Mouse (Mus musculus) hindbrain, embryonic 14.5 days (tissue): Measurements from ENCODE around the gene Enox1. TPM values are rescaled to one million over a fixed set of nuclear protein-coding genes. Genes with fewer than 3 reads are reported as not detected.

Source experiments
- ATAC-seq: fragments of 200-750 bp; cut with Nextera tagmentation; 2 replicates; pipeline ENCODE4 v1.8.0; 2017; ENCODE audit warnings: moderate number of reproducible peaks, mild to moderate bottlenecking, moderate TSS enrichment, moderate library complexity; ENCODE audit not compliant: low FRiP score
- DNase-seq: peaks from one replicate; pipeline ENCODE4 v3.0.0-alpha.2; 2015; ENCODE audit warnings: low spot score
- H3K27ac ChIP-seq: fragments of 300-500 bp; sonication (generic); 2 replicates; pipeline ENCODE4 v1.5.1; 2014; ENCODE audit warnings: mild to moderate bottlenecking, moderate library complexity
- H3K27me3 ChIP-seq: fragments of 300-500 bp; sonication (generic); 2 replicates; pipeline ENCODE4 v1.6.1; 2014; ENCODE audit warnings: mild to moderate bottlenecking, low read length, mixed read lengths; ENCODE audit not compliant: control insufficient read depth, insufficient read depth
- H3K36me3 ChIP-seq: fragments of 300-500 bp; sonication (generic); replicated peaks from 2 replicates; pipeline ENCODE4 v1.6.1; 2014; ENCODE audit not compliant: control insufficient read depth, insufficient read depth
- H3K4me1 ChIP-seq: fragments of 300-500 bp; sonication (generic); replicated peaks from 2 replicates; pipeline ENCODE4 v1.6.1; 2014; ENCODE audit warnings: antibody characterized with exemption, low read length, mixed read lengths; ENCODE audit not compliant: control insufficient read depth, insufficient read depth
- H3K4me2 ChIP-seq: fragments of 300-500 bp; sonication (generic); replicated peaks from 2 replicates; pipeline ENCODE4 v1.6.1; 2014; ENCODE audit warnings: mild to moderate bottlenecking, moderate library complexity
- H3K4me3 ChIP-seq: fragments of 300-500 bp; sonication (generic); replicated peaks from 2 replicates; pipeline ENCODE4 v1.5.1; 2014; ENCODE audit warnings: mild to moderate bottlenecking, low read length
- H3K9ac ChIP-seq: fragments of 300-500 bp; sonication (generic); 2 replicates; pipeline ENCODE4 v1.6.1; 2014
- H3K9me3 ChIP-seq: fragments of 300-500 bp; sonication (generic); 2 replicates; pipeline ENCODE4 v1.6.1; 2016; ENCODE audit warnings: low read length; ENCODE audit not compliant: control insufficient read depth
- WGBS: fragments of 180-500 bp; shearing (Covaris S2); extraction: QIAGEN DNeasy Blood & Tissue Kit; methylation state at CpG from one replicate; pipeline ENCODE4 v1.1.7; 2014; 5-methylcytosine and 5-hydroxymethylcytosine counted together
- polyA plus RNA-seq: library from polyadenylated mRNA; unstranded; fragments of >200 nt; fragmentation: Nextera tagmentation; extraction: Ambion mirVana; gene quantifications from 2 replicates; pipeline ENCODE4 v1.2.1, GENCODE M21; 2014

Gene Enox1
- polyA plus RNA-seq, 1 experiment from 2014 or later = 30.2 TPM

GRCm38 (mm10) chr14:77509924-77510323, 353.4 kb downstream of the Enox1 start:
- Histone ChIP-seq H3K27ac (no peak overlapping the region), H3K36me3 (peaks cover 12% of the 10 kb centered on the region), H3K9me3 (peaks cover 4% of the 10 kb centered on the region; the same call in 1 of the 2 replicates), H3K4me1 (no peaks in the 10 kb centered on the region), H3K27me3 (no peaks in the 10 kb centered on the region), H3K9ac (no peak overlapping the region), H3K4me3 (no peak overlapping the region), H3K4me2 (no peak overlapping the region)
- ATAC-seq (no peak), DNase-seq (no peak)
- WGBS = 74% methylated on average over 3 of the region's 3 CpGs

DNA sequence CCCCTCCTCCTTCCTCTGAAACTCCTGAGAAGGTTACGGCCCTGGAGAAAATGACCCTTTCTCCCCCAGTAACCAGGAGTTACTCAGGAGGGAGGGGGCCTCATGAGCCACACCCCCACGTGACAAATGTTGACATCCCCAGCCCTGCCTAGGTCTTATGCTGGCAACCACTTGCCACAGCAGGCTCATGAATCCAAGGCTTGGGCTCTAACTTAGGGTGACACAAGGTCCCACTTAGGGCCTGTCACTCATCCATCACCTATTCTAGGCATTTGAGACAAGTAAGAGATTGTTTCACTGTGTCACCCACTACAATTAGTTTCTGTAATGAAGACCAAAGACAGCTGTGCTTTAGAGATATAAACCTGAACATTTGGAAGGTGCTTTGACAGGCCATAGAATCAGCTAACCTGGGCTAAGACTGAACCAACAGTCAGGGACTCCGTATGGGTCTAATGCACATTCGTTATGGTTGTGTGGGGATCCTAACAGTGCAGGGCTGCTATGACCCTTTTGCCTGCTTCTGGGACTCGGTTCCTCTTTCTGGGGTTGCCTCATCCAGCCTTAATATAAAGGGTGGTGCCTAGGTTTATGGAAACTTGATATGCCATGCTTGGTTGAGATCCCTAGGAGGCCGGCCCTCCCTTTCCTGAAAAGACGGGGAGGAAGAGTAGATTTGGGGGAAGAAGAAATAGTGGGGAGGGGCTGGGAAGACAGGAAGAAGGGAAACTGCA, 354.7 kb downstream of the Enox1 start:
- WGBS = 84% methylated on average over 7 of the region's 7 CpGs
- no peaks in the 10 kb centered on the region for H3K4me1 ChIP-seq

GRCm38 (mm10) chr14:77518017-77518416, 361.5 kb downstream of the Enox1 start:
- WGBS = 81% methylated on average over 4 of the region's 4 CpGs
- Histone ChIP-seq H3K27ac (no peak overlapping the region), H3K4me2 (no peak overlapping the region), H3K4me1 (no peaks in the 10 kb centered on the region), H3K36me3 (no peaks in the 10 kb centered on the region), H3K9ac (no peak overlapping the region), H3K27me3 (no peaks in the 10 kb centered on the region), H3K4me3 (no peak overlapping the region), H3K9me3 (peaks cover 4% of the 10 kb centered on the region; the same call in 1 of the 2 replicates)
- DNase-seq = no peak
- no peak for ATAC-seq

More for the DNA sequence above, 354.7 kb downstream of the Enox1 start:
- Histone ChIP-seq H3K9me3 (peaks cover 4% of the 10 kb centered on the region; the same call in 1 of the 2 replicates), H3K27me3 (no peaks in the 10 kb centered on the region), H3K9ac (no peak overlapping the region), H3K4me3 (no peak overlapping the region), H3K4me2 (no peak overlapping the region), H3K27ac (no peak overlapping the region), H3K36me3 (peaks cover 12% of the 10 kb centered on the region)
- DNase-seq = no peak
- no peak for ATAC-seq

GRCm38 (mm10) chr14:77518941-77519695, 362.6 kb downstream of the Enox1 start:
- WGBS = 75% methylated on average over 7 of the region's 7 CpGs
- Histone ChIP-seq H3K4me1 (no peaks in the 10 kb centered on the region), H3K9ac (no peak overlapping the region), H3K27ac (no peak overlapping the region), H3K4me3 (no peak overlapping the region), H3K36me3 (no peaks in the 10 kb centered on the region), H3K27me3 (no peaks in the 10 kb centered on the region), H3K9me3 (no peaks in the 10 kb centered on the region), H3K4me2 (no peak overlapping the region)
- no peak for DNase-seq
- no peak for ATAC-seq

- Histone ChIP-seq H3K4me1 (no peaks in the 10 kb centered on the region), H3K4me3 (no peak overlapping the region), H3K27ac (no peak overlapping the region), H3K9ac (no peak overlapping the region), H3K4me2 (no peak overlapping the region), H3K9me3 (no peaks in the 10 kb centered on the region), H3K27me3 (no peaks in the 10 kb centered on the region), H3K36me3 (no peaks in the 10 kb centered on the region)
- DNase-seq (no peak), ATAC-seq (no peak)
- WGBS = 75% methylated on average over 1 of the region's 1 CpGs
These were observed 363.1 kb downstream of the Enox1 start for GRCm38 (mm10) chr14:77519701-77520100.

DNA sequence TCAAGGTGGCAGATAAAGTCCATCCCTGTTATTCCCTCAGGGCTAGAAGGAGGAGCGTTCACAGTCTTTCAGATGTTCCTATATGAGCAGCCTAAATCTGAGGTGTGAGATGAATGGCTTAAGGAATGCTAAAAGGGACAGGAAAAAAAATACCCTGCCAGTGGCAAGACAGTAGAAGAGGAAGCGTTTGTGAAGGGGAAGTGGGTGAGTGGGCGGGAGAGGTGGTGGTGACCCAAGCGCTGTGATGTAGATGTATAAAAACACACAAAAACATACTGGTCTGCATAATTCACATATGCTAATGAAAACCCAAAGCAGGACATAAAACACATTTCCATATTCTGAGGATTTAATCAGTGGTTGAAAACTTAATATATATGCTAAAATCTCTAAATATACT, 367.7 kb downstream of the Enox1 start:
- Histone ChIP-seq H3K4me3 (no peak overlapping the region), H3K4me1 (no peaks in the 10 kb centered on the region), H3K9ac (no peak overlapping the region), H3K4me2 (no peak overlapping the region), H3K27ac (no peak overlapping the region), H3K36me3 (no peaks in the 10 kb centered on the region), H3K9me3 (no peaks in the 10 kb centered on the region), H3K27me3 (no peaks in the 10 kb centered on the region)
- ATAC-seq (no peak), DNase-seq (no peak)
- WGBS = 78% methylated on average over 4 of the region's 4 CpGs

- no peaks in the 10 kb centered on the region for H3K9me3 ChIP-seq
- H3K9ac ChIP-seq = no peak overlapping the region
- H3K27ac ChIP-seq = no peak overlapping the region
- no peaks in the 10 kb centered on the region for H3K27me3 ChIP-seq
- DNase-seq (no peak), ATAC-seq (no peak)
- 100% methylated on average over 1 of the region's 1 CpGs for WGBS
- no peak overlapping the region for H3K4me2 ChIP-seq
- H3K36me3 ChIP-seq = no peaks in the 10 kb centered on the region
- no peaks in the 10 kb centered on the region for H3K4me1 ChIP-seq
- no peak overlapping the region for H3K4me3 ChIP-seq
These were observed 369.7 kb downstream of the Enox1 start for GRCm38 (mm10) chr14:77526262-77526661.

GRCm38 (mm10) chr14:77529201-77529600, 372.6 kb downstream of the Enox1 start:
- Histone ChIP-seq H3K9ac (no peak overlapping the region), H3K27ac (no peak overlapping the region), H3K4me3 (no peak overlapping the region), H3K4me1 (no peaks in the 10 kb centered on the region), H3K36me3 (no peaks in the 10 kb centered on the region), H3K9me3 (no peaks in the 10 kb centered on the region), H3K27me3 (no peaks in the 10 kb centered on the region), H3K4me2 (no peak overlapping the region)
- ATAC-seq = no peak
- 74% methylated on average over 9 of the region's 9 CpGs for WGBS
- no peak for DNase-seq

- H3K36me3 ChIP-seq = no peaks in the 10 kb centered on the region
- H3K9me3 ChIP-seq = no peaks in the 10 kb centered on the region
- no peak overlapping the region for H3K9ac ChIP-seq
- no peaks in the 10 kb centered on the region for H3K27me3 ChIP-seq
- H3K4me3 ChIP-seq = no peak overlapping the region
- no peak overlapping the region for H3K4me2 ChIP-seq
- ATAC-seq (no peak), DNase-seq (no peak)
- H3K27ac ChIP-seq = no peak overlapping the region
- WGBS = 87% methylated on average over 5 of the region's 5 CpGs
- no peaks in the 10 kb centered on the region for H3K4me1 ChIP-seq
These were observed 373.1 kb downstream of the Enox1 start for GRCm38 (mm10) chr14:77529621-77530020.
